Mouse (Mus musculus): ENCODE results near the gene Exoc4.

Gene Exoc4

DNA sequence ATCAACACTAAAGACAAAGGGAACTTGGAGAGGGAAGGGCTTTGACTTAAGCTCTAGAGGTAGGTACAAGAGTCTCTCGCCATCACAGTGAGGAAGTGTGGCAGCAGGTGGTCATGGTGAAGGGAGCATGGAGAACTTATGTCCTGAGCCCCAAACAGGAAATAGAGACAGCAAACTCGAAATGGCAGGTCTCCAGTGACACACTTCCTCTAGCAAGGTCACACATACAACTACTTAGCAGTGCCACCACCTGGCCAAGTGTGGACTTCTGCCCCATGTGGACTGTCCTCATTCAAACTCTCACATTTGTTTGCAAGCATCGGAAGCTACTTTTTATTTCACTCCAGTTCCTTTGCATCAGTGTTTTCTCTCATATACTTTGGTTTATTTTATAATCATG lies 74.0 kb downstream of the Exoc4 start:
- peak in 1 of 2 experiments; percentile 2 for DNase-seq

DNA sequence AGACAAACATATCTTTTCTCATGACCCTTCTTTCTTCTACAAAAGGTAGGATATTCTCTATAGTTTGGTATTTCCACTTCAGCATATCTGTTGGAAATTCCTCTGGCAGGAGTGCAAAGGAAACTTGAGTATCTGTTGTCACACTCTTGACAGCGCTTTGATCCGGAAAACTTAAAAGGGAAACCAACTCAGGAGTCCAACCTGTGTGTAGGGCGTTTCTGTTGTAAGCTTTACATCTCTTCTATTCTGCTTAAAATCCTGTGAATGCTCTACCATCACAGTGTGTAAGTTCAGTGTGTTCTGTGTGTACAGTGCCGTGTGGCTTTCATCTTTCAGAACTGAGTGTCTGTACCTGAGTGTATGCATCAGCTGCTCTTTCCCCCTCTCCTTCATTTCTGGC lies 74.5 kb downstream of the Exoc4 start:
- DNase-seq: no peak

DNA sequence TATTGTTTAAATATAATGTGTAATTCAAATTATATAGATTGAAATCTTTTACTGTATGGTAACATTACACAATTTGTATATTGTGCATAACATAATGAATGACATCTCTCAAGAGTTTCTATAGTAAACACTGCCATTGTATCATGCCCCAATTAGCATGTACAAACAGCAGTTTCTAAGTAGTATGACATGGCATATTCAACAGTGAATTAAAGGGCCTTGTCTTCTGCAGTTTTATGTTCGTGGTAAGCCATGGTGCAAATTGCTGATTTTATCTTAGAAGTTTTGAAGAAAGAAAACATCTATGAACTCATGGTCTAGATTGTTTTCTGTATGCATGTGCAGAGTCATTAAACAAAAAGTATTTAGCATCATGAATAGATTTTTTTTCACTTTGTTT lies 79.4 kb downstream of the Exoc4 start:
- DNase-seq: no peak

DNA sequence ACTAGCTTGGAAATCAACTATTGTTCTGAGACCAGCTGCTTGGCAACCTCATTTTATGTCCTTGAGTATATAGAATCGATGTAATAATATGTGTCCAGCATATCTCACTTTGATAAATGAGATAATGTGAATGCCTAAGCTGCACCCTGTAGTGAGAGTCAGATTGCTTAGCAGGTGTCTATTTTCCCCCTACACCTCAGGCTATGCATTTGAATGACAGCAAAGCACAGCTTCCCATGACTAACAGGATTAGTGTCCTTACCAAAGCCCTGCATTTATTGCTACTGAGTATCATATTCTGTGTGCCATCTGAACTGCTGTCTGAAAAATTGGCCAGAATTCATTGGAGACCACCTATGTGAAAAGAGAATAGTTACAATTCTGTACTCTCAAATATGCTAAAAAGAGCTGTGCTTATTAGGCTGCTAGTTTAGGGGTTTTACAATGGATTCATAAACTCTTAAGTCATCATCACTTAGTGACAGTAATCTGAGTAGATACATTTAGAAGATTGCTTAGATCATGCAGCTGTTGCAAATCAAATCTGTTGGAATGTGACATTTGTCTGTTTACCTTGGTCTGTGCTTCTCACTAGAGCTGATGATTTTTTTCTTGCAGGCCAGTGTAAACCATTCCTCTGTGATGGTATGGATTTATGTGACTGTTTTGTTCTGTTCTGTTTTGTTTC lies 98.3 kb downstream of the Exoc4 start:
- no peak for DNase-seq

DNA sequence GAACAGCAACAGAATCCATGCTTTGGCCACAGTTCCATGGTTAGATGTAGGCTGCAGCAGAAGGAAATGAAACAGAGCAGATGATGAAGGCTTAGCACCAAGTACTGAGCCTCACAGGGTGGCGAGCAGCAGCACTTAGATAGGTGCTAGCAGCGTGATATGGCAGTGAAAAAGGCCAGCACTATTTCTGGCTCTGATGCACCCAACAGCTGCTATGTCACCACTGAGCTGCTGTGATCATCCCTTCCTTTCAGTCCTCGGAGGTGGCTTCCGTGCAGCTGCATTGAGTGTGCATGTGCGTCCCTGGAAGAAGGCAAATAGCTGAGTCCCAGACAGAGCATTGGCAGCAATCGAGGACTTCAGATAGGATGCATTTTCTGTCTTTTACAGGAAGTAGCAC lies 112.7 kb downstream of the Exoc4 start:
- DNase-seq: no peak

DNA sequence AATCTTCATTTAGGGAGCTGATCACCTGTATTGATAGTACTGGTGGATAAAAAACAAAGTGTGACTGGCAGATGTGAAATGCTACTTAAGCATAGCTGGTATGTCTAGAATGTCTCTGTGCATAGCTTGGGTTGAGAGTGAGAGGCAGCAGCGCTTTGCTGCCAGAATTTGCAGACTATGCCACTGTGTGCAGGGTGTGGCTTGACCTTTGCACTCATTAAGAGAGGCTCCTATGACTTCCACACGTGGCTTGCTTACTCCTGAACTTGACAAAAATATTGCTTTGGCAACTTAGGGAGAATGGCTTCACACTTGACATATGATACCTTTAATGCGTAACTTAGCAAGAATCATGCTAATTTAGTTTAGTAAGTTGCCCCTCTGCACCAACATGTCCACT lies 131.6 kb downstream of the Exoc4 start:
- DNase-seq: peak; percentile 51 to 57

GRCm38 (mm10) chr6:33382176-33382575 lies 133.3 kb downstream of the Exoc4 start:
- DNase-seq: no peak

GRCm38 (mm10) chr6:33392020-33392419 lies 143.1 kb downstream of the Exoc4 start:
- no peak for DNase-seq

DNA sequence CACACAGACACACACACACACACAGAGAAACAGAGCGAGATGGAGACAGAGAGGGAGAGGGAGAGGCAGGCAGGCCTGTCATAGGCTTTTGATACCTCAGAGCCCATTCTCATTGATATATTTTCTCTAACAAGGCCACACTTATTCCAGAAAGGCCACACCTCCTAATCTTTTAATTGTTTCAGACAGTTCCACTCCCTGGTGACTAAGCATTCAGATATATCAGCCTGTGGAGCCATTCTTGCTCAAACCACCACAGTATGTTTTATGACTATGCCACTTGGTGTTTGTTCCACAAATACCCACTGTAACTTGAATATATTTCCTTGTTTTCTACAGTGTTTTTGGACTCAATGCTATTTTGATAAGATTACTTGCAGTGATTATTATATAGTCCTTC lies 150.6 kb downstream of the Exoc4 start:
- no peak for DNase-seq

GRCm38 (mm10) chr6:33401161-33401560 lies 152.3 kb downstream of the Exoc4 start:
- no peak for DNase-seq

GRCm38 (mm10) chr6:33405562-33406275 lies 156.8 kb downstream of the Exoc4 start:
- DNase-seq: peak in 1 of 2 experiments; percentile 14

DNA sequence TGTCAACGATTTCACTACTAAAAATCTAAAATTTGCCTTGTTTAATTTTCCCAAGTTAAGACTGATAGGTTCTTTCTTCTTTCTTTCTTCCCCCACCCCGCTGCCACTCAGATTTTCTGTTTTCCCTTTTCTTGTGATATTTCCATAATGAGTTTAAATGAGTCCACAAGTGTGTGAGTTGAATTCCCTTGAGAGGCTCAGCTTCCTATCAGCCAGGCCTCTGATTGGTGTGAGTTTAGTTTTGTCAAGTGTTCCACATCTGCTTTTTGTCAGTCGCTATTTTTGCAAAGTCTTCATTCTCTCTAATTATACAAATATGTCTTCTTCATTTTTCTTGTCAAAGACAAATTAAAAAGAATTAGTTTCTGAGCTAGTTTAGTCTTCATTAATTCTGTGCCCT lies 160.7 kb downstream of the Exoc4 start:
- no peak for DNase-seq

DNA sequence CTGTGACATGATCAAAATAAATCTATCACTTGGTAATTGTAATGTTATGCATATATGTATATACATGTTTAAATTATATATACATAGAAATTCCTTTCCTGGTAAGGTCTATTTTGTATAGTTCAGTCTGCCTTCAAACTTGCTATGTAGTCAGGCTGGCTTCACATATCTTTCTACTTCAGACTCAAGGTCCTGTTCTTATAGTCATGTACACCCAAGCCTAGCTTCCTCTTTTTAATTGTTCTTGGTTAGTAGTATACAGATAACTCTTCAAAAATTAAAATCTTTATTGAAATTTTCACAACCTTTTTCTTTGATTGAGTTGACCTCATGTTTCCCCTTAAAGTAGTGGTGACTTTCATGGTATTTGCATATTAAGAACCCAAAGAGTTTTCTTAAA lies 176.1 kb downstream of the Exoc4 start:
- no peak for DNase-seq

DNA sequence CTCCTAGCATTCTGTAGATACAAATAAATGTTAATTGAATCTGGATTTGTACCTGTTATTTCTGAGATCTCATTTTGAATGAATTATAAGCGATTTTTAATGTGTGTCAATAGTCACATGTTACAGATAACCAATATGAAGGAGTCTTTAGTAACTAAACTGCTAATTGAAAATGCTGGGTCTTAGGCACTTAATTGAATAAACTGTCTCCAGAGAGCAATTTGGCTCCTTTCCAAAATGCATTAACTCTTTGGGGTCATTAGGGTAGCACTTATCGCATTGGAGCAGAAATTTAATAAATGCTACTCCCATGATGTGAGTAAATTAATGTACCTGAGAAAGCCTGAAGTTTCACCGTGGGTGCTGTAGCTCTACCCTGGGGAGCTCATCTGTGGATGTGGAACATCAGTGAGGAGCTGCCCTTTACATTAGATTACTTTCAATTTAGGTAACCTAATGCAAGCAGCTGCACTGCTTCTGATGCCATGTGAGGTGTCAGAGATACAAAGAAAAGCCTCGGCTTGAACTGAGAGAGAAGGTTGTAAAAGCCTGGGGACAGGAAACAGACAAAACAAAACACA lies 182.4 kb downstream of the Exoc4 start:
- DNase-seq: no peak

GRCm38 (mm10) chr6:33440508-33440907 lies 191.6 kb downstream of the Exoc4 start:
- DNase-seq: no peak

- DNase-seq: no peak
Observed at GRCm38 (mm10) chr6:33453810-33454209, 204.9 kb downstream of the Exoc4 start.

- no peak for DNase-seq
Observed at GRCm38 (mm10) chr6:33454354-33454753, 205.5 kb downstream of the Exoc4 start.

DNA sequence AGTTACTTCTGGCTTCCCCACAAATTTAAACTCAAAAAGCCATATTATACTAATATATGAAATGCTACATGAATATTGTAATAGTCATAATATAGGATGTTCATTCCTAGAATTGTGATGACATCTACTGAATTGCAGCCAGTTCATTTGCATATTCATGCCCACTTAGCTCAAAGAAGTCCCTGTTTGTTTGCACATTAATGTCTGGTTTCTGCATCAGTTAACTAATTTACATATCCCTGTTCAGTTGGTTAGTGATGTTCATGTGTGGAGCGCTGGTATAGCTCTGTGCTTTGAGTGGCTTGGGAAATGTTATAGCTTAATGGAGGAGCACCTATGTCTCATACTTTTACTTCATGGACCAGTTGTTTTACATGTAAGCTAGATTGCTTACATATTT lies 206.4 kb downstream of the Exoc4 start:
- DNase-seq: no peak

DNA sequence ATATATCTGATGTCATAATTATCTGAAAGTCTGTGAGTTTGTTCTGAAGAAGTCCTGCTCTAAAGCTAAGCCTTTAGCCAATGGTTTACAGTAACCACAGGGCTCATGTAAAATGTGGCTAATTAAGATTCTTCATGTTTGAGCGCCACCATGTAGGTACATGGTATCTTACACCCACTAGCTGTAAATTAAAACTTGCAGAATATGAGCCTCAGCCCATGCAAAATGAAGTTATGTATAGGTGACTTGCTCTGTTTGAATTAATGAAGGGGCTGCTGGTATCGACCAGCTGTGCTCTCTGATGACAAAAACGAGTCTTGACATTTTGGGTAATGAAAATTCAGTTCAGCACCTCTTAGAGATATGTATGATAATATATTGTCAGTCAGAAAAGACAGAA lies 216.0 kb downstream of the Exoc4 start:
- DNase-seq: no peak

GRCm38 (mm10) chr6:33465392-33465791 lies 216.5 kb downstream of the Exoc4 start:
- DNase-seq: no peak

GRCm38 (mm10) chr6:33466168-33466839 lies 217.4 kb downstream of the Exoc4 start:
- no peak for DNase-seq

GRCm38 (mm10) chr6:33468480-33468879 lies 219.6 kb downstream of the Exoc4 start:
- no peak for DNase-seq

DNA sequence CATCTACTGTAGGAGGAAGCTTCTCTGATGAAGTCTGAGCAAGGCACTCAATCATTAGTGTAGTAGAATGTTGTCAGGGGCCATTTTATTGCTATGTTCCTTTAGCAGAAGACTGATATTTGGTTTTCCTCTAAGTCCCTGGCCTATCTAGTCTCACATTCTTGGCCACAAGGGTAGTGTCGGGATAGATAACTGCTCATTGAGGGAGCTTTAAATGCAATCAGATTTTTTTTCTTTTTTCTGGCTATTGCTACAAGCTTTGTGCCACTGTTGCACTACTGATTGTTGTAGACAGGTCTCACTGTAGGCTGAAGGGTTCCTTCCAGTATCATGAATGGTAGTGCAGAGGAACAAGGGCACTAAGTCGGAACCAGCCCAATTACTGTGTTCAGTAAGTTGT lies 227.2 kb downstream of the Exoc4 start:
- no peak for DNase-seq

DNA sequence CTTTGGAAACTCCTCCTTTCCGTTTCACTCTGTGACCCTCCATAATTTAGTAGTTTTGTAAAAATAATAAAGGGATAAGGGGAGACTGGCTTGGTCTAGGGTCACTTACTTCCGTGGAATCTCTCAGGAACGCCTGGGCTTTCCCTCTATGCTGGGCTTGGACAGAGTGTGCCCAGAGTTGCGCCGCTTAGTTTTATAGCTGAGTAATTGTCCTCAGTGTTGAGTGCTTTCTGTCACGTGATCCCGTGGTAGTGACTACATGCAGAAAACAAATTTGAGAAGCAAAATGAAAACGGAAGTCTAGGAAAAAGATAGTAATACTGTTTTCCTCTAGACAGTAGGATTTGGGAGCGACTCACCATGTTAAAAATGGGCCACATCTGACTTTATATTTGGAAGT lies 235.7 kb downstream of the Exoc4 start:
- DNase-seq: peak in 1 of 2 experiments; percentile 3
